Mouse (Mus musculus) MEL (cell line): ENCODE data around the gene Thumpd1. TPM values are rescaled to one million over a fixed set of nuclear protein-coding genes. Genes with fewer than 3 reads are reported as not detected.

Experiments used
- DNase-seq: peaks from one replicate; pipeline ENCODE4 v3.0.0; 2011; ENCODE audit warnings: low read depth, low spot score
- H3K27ac ChIP-seq: 2 replicates; pipeline ENCODE4 v1.5.1; 2012; ENCODE audit warnings: low read depth, mild to moderate bottlenecking, control low read depth, low read length, moderate library complexity; ENCODE audit not compliant: control insufficient read depth
- H3K27me3 ChIP-seq, 2 experiments: fragments of 150-350 bp in 1 of 2; sonication (generic) in 1 of 2; 2 replicates each; pipeline ENCODE4 v1.6.1; 2012; ENCODE audit warnings: low read length in 2 of 2, mild to moderate bottlenecking in 2 of 2, improper control_type of control experiment in 1 of 2, moderate library complexity in 1 of 2; ENCODE audit not compliant: insufficient read depth in 2 of 2, control insufficient read depth in 1 of 2
- H3K36me3 ChIP-seq, 2 experiments: 2 replicates each; pipeline ENCODE4 v1.6.1; 2012 to 2014; ENCODE audit warnings: low read length in 2 of 2, improper control_type of control experiment in 1 of 2, inconsistent platforms in 1 of 2, mild to moderate bottlenecking in 1 of 2; ENCODE audit not compliant: insufficient read depth in 2 of 2, control insufficient read depth in 1 of 2
- H3K4me1 ChIP-seq, 2 experiments: fragments of 150-350 bp in 1 of 2; sonication (generic) in 1 of 2; 2 replicates each; pipeline ENCODE4 v1.6.1; 2012; ENCODE audit warnings: low read length in 2 of 2, improper control_type of control experiment in 1 of 2, mild to moderate bottlenecking in 1 of 2; ENCODE audit not compliant: insufficient read depth in 2 of 2, control insufficient read depth in 1 of 2
- H3K4me3 ChIP-seq, 2 experiments: fragments of 150-350 bp in 1 of 2; sonication (generic) in 1 of 2; 2 replicates each; pipeline ENCODE4 v1.5.1; 2012; ENCODE audit warnings: low read depth in 2 of 2, low read length in 2 of 2, mild to moderate bottlenecking in 2 of 2, moderate library complexity in 2 of 2, control low read depth in 1 of 2, improper control_type of control experiment in 1 of 2; ENCODE audit not compliant: control insufficient read depth in 1 of 2, insufficient read depth in 1 of 2
- H3K79me2 ChIP-seq: 2 replicates; pipeline ENCODE4 v1.6.1; 2012; ENCODE audit warnings: mild to moderate bottlenecking, low read length, moderate library complexity; ENCODE audit not compliant: control insufficient read depth, poor library complexity, insufficient read depth
- H3K9ac ChIP-seq: 2 replicates; pipeline ENCODE4 v1.6.1; 2012; ENCODE audit warnings: low read depth, mild to moderate bottlenecking, control low read depth, low read length, moderate library complexity; ENCODE audit not compliant: control insufficient read depth, poor library complexity, severe bottlenecking
- H3K9me3 ChIP-seq: fragments of 150-350 bp; sonication (generic); replicated peaks from 2 replicates; pipeline ENCODE4 v1.6.1; 2012; ENCODE audit warnings: mild to moderate bottlenecking, low read length, improper control_type of control experiment, moderate library complexity; ENCODE audit not compliant: insufficient read depth
- BHLHE40 ChIP-seq: IDR thresholded peaks from 2 replicates; pipeline ENCODE4 v1.6.1; 2012; ENCODE audit warnings: low read depth, mild to moderate bottlenecking, inconsistent platforms, low read length, improper control_type of control experiment, borderline replicate concordance
- CHD2 ChIP-seq: IDR thresholded peaks from 2 replicates; pipeline ENCODE4 v1.6.1; 2011; ENCODE audit warnings: low read length, improper control_type of control experiment
- CTCF ChIP-seq, 3 experiments: IDR thresholded peaks in 2 of 3; conservative IDR thresholded peaks in 1 of 3; 2 replicates each; pipeline ENCODE4 v1.5.1; 2011 to 2012; ENCODE audit warnings: low read length in 3 of 3, low read depth in 2 of 3, mild to moderate bottlenecking in 2 of 3, improper control_type of control experiment in 1 of 3, inconsistent platforms in 1 of 3, mixed read lengths in 1 of 3, moderate library complexity in 1 of 3; ENCODE audit not compliant: control insufficient read depth in 1 of 3, insufficient read depth in 1 of 3, poor library complexity in 1 of 3, severe bottlenecking in 1 of 3
- E2F4 ChIP-seq: IDR thresholded peaks from 2 replicates; pipeline ENCODE4 v1.6.1; 2011; ENCODE audit warnings: low read depth, low read length, improper control_type of control experiment, borderline replicate concordance
- GABPA ChIP-seq: IDR thresholded peaks from 2 replicates; pipeline ENCODE4 v1.6.1; 2012; ENCODE audit warnings: low read depth, mild to moderate bottlenecking, inconsistent platforms, low read length, improper control_type of control experiment, moderate library complexity
- HCFC1 ChIP-seq: IDR thresholded peaks from 2 replicates; pipeline ENCODE4 v1.6.1; 2012; ENCODE audit warnings: low read depth, mild to moderate bottlenecking, inconsistent platforms, low read length, improper control_type of control experiment, moderate library complexity
- KAT2A ChIP-seq: conservative IDR thresholded peaks from 2 replicates; pipeline ENCODE4 v1.6.1; 2012; ENCODE audit warnings: low read depth, low read length, improper control_type of control experiment, inconsistent platforms
- MAZ ChIP-seq: IDR thresholded peaks from 2 replicates; pipeline ENCODE4 v1.6.1; 2012; ENCODE audit warnings: low read depth, mild to moderate bottlenecking, inconsistent platforms, low read length, improper control_type of control experiment
- MYB ChIP-seq: IDR thresholded peaks from 2 replicates; pipeline ENCODE4 v1.6.1; 2011; ENCODE audit warnings: mild to moderate bottlenecking, low read depth, low read length, improper control_type of control experiment
- MYC ChIP-seq: IDR thresholded peaks from 2 replicates; pipeline ENCODE4 v1.6.1; 2011; ENCODE audit warnings: low read depth, mild to moderate bottlenecking, low read length, improper control_type of control experiment, moderate library complexity
- NELFE ChIP-seq: IDR thresholded peaks from 2 replicates; pipeline ENCODE4 v1.6.1; 2011; ENCODE audit warnings: low read depth, low read length, improper control_type of control experiment
- POLR2AphosphoS2 ChIP-seq: IDR thresholded peaks from 2 replicates; pipeline ENCODE4 v1.6.1; 2011; ENCODE audit warnings: low read length, improper control_type of control experiment
- POLR2AphosphoS5 ChIP-seq: IDR thresholded peaks from 2 replicates; pipeline ENCODE4 v1.6.1; 2012; ENCODE audit warnings: low read depth, borderline replicate concordance, mild to moderate bottlenecking, inconsistent platforms, low read length, moderate library complexity, mixed read lengths
- SIN3A ChIP-seq: IDR thresholded peaks from 2 replicates; pipeline ENCODE4 v1.6.1; 2012; ENCODE audit warnings: low read length, improper control_type of control experiment, inconsistent platforms
- SMC3 ChIP-seq: IDR thresholded peaks from 2 replicates; pipeline ENCODE4 v1.6.1; 2011; ENCODE audit warnings: low read depth, low read length, improper control_type of control experiment
- TAL1 ChIP-seq: IDR thresholded peaks from 2 replicates; pipeline ENCODE4 v1.6.1; 2012; ENCODE audit warnings: mild to moderate bottlenecking, inconsistent platforms, low read length, moderate library complexity, mixed read lengths
- TBP ChIP-seq: IDR thresholded peaks from 2 replicates; pipeline ENCODE4 v1.8.0; 2011; ENCODE audit warnings: low read depth, low read length, improper control_type of control experiment
- UBTF ChIP-seq: IDR thresholded peaks from 2 replicates; pipeline ENCODE4 v1.6.1; 2012; ENCODE audit warnings: low read depth, mild to moderate bottlenecking, inconsistent platforms, low read length, improper control_type of control experiment, moderate library complexity, borderline replicate concordance; ENCODE audit not compliant: insufficient read depth
- USF2 ChIP-seq, 2 experiments: IDR thresholded peaks; 2 replicates each; pipeline ENCODE4 v1.6.1; 2011 to 2012; ENCODE audit warnings: improper control_type of control experiment in 2 of 2, low read length in 2 of 2, borderline replicate concordance in 1 of 2, inconsistent platforms in 1 of 2, low read depth in 1 of 2, mild to moderate bottlenecking in 1 of 2; ENCODE audit not compliant: insufficient read depth in 1 of 2
- ZC3H11A ChIP-seq: IDR thresholded peaks from 2 replicates; pipeline ENCODE4 v1.6.1; 2012; ENCODE audit warnings: low read depth, mild to moderate bottlenecking, inconsistent platforms, low read length, improper control_type of control experiment
- ZKSCAN1 ChIP-seq: IDR thresholded peaks from 2 replicates; pipeline ENCODE4 v1.6.1; 2012; ENCODE audit warnings: low read depth, mild to moderate bottlenecking, inconsistent platforms, low read length, improper control_type of control experiment, moderate library complexity
- ZMIZ1 ChIP-seq: IDR thresholded peaks from 2 replicates; pipeline ENCODE4 v1.6.1; 2012; ENCODE audit warnings: low read depth, mild to moderate bottlenecking, inconsistent platforms, low read length, improper control_type of control experiment, moderate library complexity
- polyA plus RNA-seq, 2 experiments: library from polyadenylated mRNA; stranded (reverse) in 1 of 2; unstranded in 1 of 2; fragments of >175 nt in 1 of 2; fragments of >200 nt in 1 of 2; gene quantifications; 2 replicates each; pipeline versions ENCODE4 v1.2.1 to v1.2.4; 2012; ENCODE audit warnings: low replicate concordance in 2 of 2, low read depth in 1 of 2; ENCODE audit not compliant: insufficient read length in 2 of 2, insufficient read depth in 1 of 2, missing spikeins in 1 of 2
- total RNA-seq: library from RNA; depleted of rRNA; stranded (reverse); fragments of 300-350 nt; gene quantifications from 2 replicates; pipeline ENCODE4 v1.2.3, GENCODE M21; 2012

Thumpd1 gene
- total and polyA plus RNA-seq, 3 experiments: 56.4 to 67.5 TPM; not detected in 1

- Histone ChIP-seq H3K27me3 (no peaks in the 10 kb centered on the region; a peak in 1 of 4 replicates), H3K9ac (no peak overlapping the region), H3K79me2 (no peaks in the 10 kb centered on the region), H3K36me3 (no peaks in the 10 kb centered on the region), H3K27ac (no peak overlapping the region), H3K4me3 (no peak overlapping the region), H3K9me3 (no peaks in the 10 kb centered on the region), H3K4me1 (no peaks in the 10 kb centered on the region)
- DNase-seq: no peak
- no peak for TF ChIP-seq SMC3
- no peak for TF ChIP-seq POLR2AphosphoS5
- TF ChIP-seq MAZ: no peak
- TF ChIP-seq ZC3H11A: no peak
- TF ChIP-seq KAT2A: no peak
- no peak for TF ChIP-seq POLR2AphosphoS2
- no peak for TF ChIP-seq HCFC1
- TF ChIP-seq MYC: no peak
- no peak for TF ChIP-seq ZKSCAN1
- TF ChIP-seq UBTF: no peak
- TF ChIP-seq BHLHE40: no peak
- TF ChIP-seq MYB: no peak
- no peak for TF ChIP-seq CTCF (IDR thresholded peaks at IDR 0.05 in 2 of 3, conservative IDR thresholded peaks at IDR 0.05 in 1 of 3; ENCODE audit: control insufficient read depth in 1 of 3, insufficient read depth in 1 of 3, low read depth in 2 of 3, low read length in 3 of 3, poor library complexity in 1 of 3, severe bottlenecking in 1 of 3)
- no peak for TF ChIP-seq SIN3A
Observed at GRCm38 (mm10) chr7:119692302-119692701, 28.3 kb downstream of the Thumpd1 start.

DNA sequence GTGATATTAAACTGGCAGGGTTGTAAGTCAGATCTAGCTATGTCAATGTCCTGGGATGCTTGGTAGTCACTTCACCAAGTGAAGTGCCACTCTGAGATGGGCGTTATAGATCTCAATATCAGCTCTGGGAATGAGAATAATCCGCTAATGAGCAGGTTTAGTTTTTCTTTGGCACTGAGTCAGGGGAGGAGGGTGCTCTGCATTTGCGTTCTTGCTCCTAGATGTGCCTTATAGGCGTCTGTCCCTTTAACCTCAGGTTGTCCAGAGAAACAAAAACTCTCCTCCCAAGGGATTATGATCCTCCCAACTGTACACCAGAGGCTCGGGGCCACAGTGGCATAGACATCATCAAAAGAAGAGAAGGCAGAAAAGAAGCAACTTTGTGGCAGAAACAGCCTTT is 30.9 kb downstream of the Thumpd1 start, which contains the start of gene Acsm4:
TSS of gene Acsm4 (plus strand) at position 301 of the 400 bp plus-strand sequence.
- Histone ChIP-seq H3K27me3 (no peaks in the 10 kb centered on the region), H3K4me3 (no peak within 1 kb of the TSS), H3K4me1 (no peaks in the 10 kb centered on the region), H3K27ac (no peak within 1 kb of the TSS), H3K79me2 (no peaks in the 10 kb centered on the region), H3K9me3 (no peaks in the 10 kb centered on the region), H3K9ac (no peak within 1 kb of the TSS), H3K36me3 (no peaks in the 10 kb centered on the region)
- DNase-seq: no peak
- TF ChIP-seq NELFE: no peak
- TF ChIP-seq POLR2AphosphoS5: no peak
- TF ChIP-seq HCFC1: no peak
- no peak for TF ChIP-seq TBP
- no peak for TF ChIP-seq GABPA
- no peak for TF ChIP-seq USF2 (IDR thresholded peaks at IDR 0.05; ENCODE audit: borderline replicate concordance in 1 of 2, insufficient read depth in 1 of 2, low read depth in 1 of 2, low read length in 2 of 2)
- no peak for TF ChIP-seq MYC
- TF ChIP-seq ZMIZ1: no peak
- no peak for TF ChIP-seq CHD2
- TF ChIP-seq MYB: no peak
- no peak for TF ChIP-seq TAL1
- no peak for TF ChIP-seq CTCF (IDR thresholded peaks at IDR 0.05 in 2 of 3, conservative IDR thresholded peaks at IDR 0.05 in 1 of 3; ENCODE audit: control insufficient read depth in 1 of 3, insufficient read depth in 1 of 3, low read depth in 2 of 3, low read length in 3 of 3, poor library complexity in 1 of 3, severe bottlenecking in 1 of 3)
- TF ChIP-seq E2F4: no peak
- no peak for TF ChIP-seq BHLHE40
